8 mouse cellular contexts compared by ENCODE assay signal in genomic region chr12:45171927-45172642, GRCm38 (mm10).
DNase-seq lines count a peak whose midpoint lies in the region; ATAC-seq lines count a peak whose summit lies in the region.

No protein-coding gene starts in this region.

- ATAC-seq in megakaryocyte progenitor cell, adult 5-6 weeks (replicated peaks; ENCODE audit: poor library complexity): peak; percentile 96

- DNase-seq in ZHBTc4 (ENCODE audit: low read depth, low spot score): peak; percentile 82
- DNase-seq in cerebellum, adult 9-11 months: peak; percentile 14
- DNase-seq in frontal cortex, postnatal 25 days (ENCODE audit: low spot score in 2 of 2): peak; percentile 69 to 73
- peak; percentile 22 for DNase-seq in induced T-regulatory cell, adult 2 months (ENCODE audit: low read depth)
- DNase-seq in left cerebral cortex, adult 18-20 months (ENCODE audit: low spot score in 2 of 2): peak; percentile 84 to 86
- peak; percentile 66 for DNase-seq in right cerebral cortex, postnatal 25 days
- DNase-seq in natural killer cell, adult 2 months (ENCODE audit: low spot score in 2 of 2): no peak

Comparison
In these comparisons a context has a peak if more than half of its experiments do, and no peak if none do; other contexts are left out.
1. DNase-seq: peak in ZHBTc4 (single experiment), cerebellum, adult 9-11 months (single experiment), frontal cortex, postnatal 25 days (2 of 2), induced T-regulatory cell, adult 2 months (single experiment), left cerebral cortex, adult 18-20 months (2 of 2) and right cerebral cortex, postnatal 25 days (single experiment); none in natural killer cell, adult 2 months (0 of 2).